Mouse (Mus musculus) kidney, embryonic 14.5 days (tissue): ENCODE results near the gene Trak1. TPM values are rescaled to one million over a fixed set of nuclear protein-coding genes. Genes with fewer than 3 reads are reported as not detected.

ENCODE experiments used
- ATAC-seq: fragments of 200-750 bp; cut with Nextera tagmentation; 2 replicates; pipeline ENCODE4 v1.8.0; 2017; ENCODE audit warnings: moderate number of reproducible peaks, mild to moderate bottlenecking, moderate TSS enrichment, moderate library complexity; ENCODE audit not compliant: low FRiP score, low TSS enrichment
- H3K27ac ChIP-seq: fragments of 300-500 bp; sonication (generic); 2 replicates; pipeline ENCODE4 v1.5.1; 2014; ENCODE audit warnings: low read depth, mild to moderate bottlenecking, low read length, moderate library complexity, mixed read lengths
- H3K27me3 ChIP-seq: fragments of 300-500 bp; sonication (generic); 2 replicates; pipeline ENCODE4 v1.6.1; 2014; ENCODE audit warnings: mild to moderate bottlenecking, low read length; ENCODE audit not compliant: control insufficient read depth, insufficient read depth
- H3K36me3 ChIP-seq: fragments of 300-500 bp; sonication (generic); 2 replicates; pipeline ENCODE4 v1.6.1; 2014; ENCODE audit warnings: low read length, mixed read lengths; ENCODE audit not compliant: control insufficient read depth, insufficient read depth
- H3K4me1 ChIP-seq: fragments of 300-500 bp; sonication (generic); 2 replicates; pipeline ENCODE4 v1.6.1; 2014; ENCODE audit warnings: low read length, mixed read lengths; ENCODE audit not compliant: control insufficient read depth, insufficient read depth
- H3K4me2 ChIP-seq: fragments of 300-500 bp; sonication (generic); replicated peaks from 2 replicates; pipeline ENCODE4 v1.6.1; 2014; ENCODE audit warnings: low read depth, mild to moderate bottlenecking, low read length
- H3K4me3 ChIP-seq: fragments of 300-500 bp; sonication (generic); 2 replicates; pipeline ENCODE4 v1.5.1; 2014; ENCODE audit warnings: mild to moderate bottlenecking, low read length
- H3K9ac ChIP-seq: fragments of 300-500 bp; sonication (generic); 2 replicates; pipeline ENCODE4 v1.6.1; 2014; ENCODE audit warnings: low read depth, mild to moderate bottlenecking, low read length, moderate library complexity
- H3K9me3 ChIP-seq: fragments of 300-500 bp; sonication (generic); 2 replicates; pipeline ENCODE4 v1.6.1; 2016; ENCODE audit warnings: low read length; ENCODE audit not compliant: control insufficient read depth
- WGBS: fragments of 180-500 bp; shearing (Covaris S2); extraction: QIAGEN DNeasy Blood & Tissue Kit; methylation state at CpG from one replicate; pipeline ENCODE4 v1.1.7; 2014; 5-methylcytosine and 5-hydroxymethylcytosine counted together
- polyA plus RNA-seq: library from polyadenylated mRNA; unstranded; fragments of >200 nt; fragmentation: Nextera tagmentation; extraction: Ambion mirVana; gene quantifications from 2 replicates; pipeline ENCODE4 v1.2.1, GENCODE M21; 2014

The Trak1 gene
- polyA plus RNA-seq, 1 experiment from 2014 or later: 15.4 TPM

DNA sequence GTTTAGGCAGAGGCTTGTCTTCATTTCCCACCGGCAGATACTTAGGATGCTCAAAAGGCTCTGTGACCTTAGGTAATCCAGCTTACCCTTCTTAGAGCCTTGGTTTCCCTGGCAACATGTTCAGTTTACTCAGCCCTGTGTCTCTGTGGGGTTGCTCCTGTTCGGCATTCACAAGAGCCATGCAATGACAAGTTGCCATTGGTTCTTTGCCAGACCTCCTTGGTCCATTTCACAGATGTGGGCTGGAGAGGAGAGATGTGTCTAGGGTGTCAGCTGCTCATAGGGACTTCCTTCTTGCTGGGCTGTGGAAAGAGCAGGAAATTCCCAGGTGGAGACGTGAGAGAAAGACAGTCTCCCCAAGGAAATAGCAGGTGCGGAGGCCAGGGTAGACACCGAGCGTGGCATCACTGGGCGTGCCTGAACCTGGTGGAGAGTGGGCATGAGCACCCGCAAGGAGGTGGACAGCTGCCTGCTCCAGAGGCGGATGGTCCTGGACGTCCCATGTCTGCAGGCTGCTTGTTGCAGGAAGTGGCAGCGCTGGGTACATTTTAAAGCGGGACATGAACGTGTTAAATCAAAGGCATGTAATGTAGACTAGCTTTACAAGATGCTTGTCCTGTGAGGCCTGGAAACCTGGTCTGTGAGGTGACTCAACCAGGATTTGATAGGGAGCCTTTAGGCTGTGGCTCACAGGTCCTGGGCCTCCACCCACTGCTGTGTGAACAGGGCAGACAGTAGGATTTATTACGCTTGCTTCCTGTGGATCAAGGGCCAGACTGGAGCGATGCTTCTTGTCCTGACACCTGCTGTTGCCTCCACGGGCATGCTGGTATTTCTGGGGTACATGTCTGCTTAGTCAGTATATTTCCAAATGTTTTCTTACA lies 127.2 kb downstream of the Trak1 start:
- H3K27me3 ChIP-seq: no peaks in the 10 kb centered on the region
- WGBS: 76% methylated on average over 16 of the region's 16 CpGs
- no peak for ATAC-seq
- H3K4me2 ChIP-seq: no peak overlapping the region
- no peak overlapping the region for H3K27ac ChIP-seq
- no peak overlapping the region for H3K9ac ChIP-seq
- no peaks in the 10 kb centered on the region for H3K36me3 ChIP-seq
- peaks cover under 1% of the 10 kb centered on the region; the same call in 1 of the 2 replicates for H3K4me1 ChIP-seq
- H3K9me3 ChIP-seq: no peaks in the 10 kb centered on the region
- no peak overlapping the region for H3K4me3 ChIP-seq

DNA sequence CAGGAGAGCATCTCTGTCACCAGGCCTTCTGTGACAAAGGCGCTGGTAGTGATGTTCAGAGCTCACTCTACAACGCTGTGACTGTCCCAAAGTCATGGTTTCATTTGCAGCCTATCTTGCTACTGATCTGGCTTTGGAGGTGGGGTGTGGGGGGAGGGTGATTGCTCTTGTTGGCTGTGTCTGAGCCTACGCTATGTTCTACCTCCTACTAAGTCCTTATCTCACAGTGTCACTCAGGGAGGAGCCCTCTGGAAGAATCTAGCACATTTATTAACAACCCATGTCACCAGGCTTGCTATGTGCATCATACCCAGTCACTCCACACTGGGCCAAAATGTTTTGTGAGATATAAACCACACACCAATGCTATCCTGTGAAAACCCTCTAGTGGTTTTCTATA lies 129.1 kb downstream of the Trak1 start:
- WGBS: 89% methylated on average over 3 of the region's 3 CpGs
- Histone ChIP-seq H3K36me3 (no peaks in the 10 kb centered on the region), H3K4me1 (peaks cover 17% of the 10 kb centered on the region), H3K4me2 (no peak overlapping the region), H3K9ac (no peak overlapping the region), H3K9me3 (no peaks in the 10 kb centered on the region), H3K27me3 (no peaks in the 10 kb centered on the region), H3K4me3 (no peak overlapping the region), H3K27ac (no peak overlapping the region)
- ATAC-seq: no peak

DNA sequence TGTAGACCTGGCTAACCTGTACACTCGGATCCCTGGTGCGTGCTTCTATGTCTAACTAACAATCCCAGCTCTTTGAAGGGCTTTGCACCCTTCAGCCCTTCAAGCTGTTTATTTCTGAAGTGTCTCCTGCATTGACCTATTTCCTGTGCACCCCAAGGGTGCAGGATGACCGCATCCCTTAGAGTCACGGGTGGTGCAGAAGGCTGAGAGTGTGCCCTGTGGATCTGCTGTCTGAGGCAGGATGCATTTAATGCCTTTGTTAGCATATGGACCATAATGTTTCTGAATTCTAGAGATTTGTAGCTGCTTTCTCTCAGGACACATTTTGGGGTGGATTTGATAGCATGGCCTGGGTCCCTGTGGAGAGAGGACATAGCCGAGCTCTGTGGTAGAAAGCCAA lies 129.6 kb downstream of the Trak1 start:
- no peaks in the 10 kb centered on the region for H3K9me3 ChIP-seq
- H3K27me3 ChIP-seq: no peaks in the 10 kb centered on the region
- no peak for ATAC-seq
- no peak overlapping the region for H3K4me2 ChIP-seq
- no peak overlapping the region for H3K4me3 ChIP-seq
- H3K4me1 ChIP-seq: peaks cover 17% of the 10 kb centered on the region
- H3K36me3 ChIP-seq: no peaks in the 10 kb centered on the region
- no peak overlapping the region for H3K27ac ChIP-seq
- WGBS: 88% methylated on average over 5 of the region's 5 CpGs
- H3K9ac ChIP-seq: no peak overlapping the region

DNA sequence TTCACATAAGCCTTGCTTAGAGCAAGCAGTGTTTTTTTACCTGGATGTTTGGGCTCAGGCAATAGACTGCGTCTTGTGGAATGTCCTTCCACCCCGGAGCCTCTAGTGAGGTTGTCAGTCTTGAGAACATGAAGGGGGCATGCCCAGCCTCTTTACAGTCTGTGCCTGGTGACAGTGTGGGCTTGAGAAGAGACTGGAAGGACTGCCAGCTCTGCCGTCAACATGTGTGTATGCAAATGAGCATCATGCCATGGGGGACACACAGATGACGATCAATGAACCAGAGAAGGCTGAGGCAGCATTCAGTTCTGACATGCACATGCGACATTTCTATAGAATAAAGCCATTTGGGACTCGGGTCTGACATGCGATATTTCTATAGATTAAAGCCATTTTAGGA lies 132.3 kb downstream of the Trak1 start:
- Histone ChIP-seq H3K9me3 (no peaks in the 10 kb centered on the region), H3K27ac (no peak overlapping the region), H3K4me1 (peaks cover 17% of the 10 kb centered on the region), H3K4me2 (no peak overlapping the region), H3K4me3 (no peak overlapping the region), H3K9ac (no peak overlapping the region), H3K27me3 (no peaks in the 10 kb centered on the region), H3K36me3 (no peaks in the 10 kb centered on the region)
- ATAC-seq: no peak
- 81% methylated on average over 7 of the region's 7 CpGs for WGBS

DNA sequence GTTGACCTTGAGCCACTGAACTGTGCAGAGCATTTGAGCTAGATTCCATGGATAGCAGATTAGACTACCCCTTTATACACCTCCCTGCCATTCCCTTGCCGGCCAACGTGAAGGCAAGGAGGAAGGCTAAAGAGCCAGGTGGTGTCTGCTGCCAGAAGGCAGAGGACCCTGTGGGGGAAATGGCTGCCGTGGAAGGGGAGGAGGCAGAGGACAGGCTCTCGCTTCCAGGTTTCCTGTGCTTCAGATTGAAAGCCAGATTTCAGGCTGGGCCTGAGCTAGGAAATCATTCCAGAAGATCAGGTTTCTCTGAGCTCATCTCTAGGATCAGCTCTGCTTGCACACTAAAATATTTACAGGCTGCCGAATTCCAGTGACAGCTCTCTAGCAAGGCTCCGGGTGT lies 133.1 kb downstream of the Trak1 start:
- Histone ChIP-seq H3K4me1 (peaks cover 17% of the 10 kb centered on the region), H3K27ac (peak overlapping the region; percentile 42; the same call in 1 of the 2 replicates), H3K4me2 (peak overlapping the region; percentile 4; the same call in 1 of the 2 replicates), H3K4me3 (no peak overlapping the region), H3K9ac (peak overlapping the region; percentile 20; the same call in 1 of the 2 replicates), H3K27me3 (no peaks in the 10 kb centered on the region), H3K36me3 (no peaks in the 10 kb centered on the region), H3K9me3 (no peaks in the 10 kb centered on the region)
- peak; percentile 48; the same call in 1 of the 2 replicates for ATAC-seq
- 14% methylated on average over 6 of the region's 6 CpGs for WGBS

DNA sequence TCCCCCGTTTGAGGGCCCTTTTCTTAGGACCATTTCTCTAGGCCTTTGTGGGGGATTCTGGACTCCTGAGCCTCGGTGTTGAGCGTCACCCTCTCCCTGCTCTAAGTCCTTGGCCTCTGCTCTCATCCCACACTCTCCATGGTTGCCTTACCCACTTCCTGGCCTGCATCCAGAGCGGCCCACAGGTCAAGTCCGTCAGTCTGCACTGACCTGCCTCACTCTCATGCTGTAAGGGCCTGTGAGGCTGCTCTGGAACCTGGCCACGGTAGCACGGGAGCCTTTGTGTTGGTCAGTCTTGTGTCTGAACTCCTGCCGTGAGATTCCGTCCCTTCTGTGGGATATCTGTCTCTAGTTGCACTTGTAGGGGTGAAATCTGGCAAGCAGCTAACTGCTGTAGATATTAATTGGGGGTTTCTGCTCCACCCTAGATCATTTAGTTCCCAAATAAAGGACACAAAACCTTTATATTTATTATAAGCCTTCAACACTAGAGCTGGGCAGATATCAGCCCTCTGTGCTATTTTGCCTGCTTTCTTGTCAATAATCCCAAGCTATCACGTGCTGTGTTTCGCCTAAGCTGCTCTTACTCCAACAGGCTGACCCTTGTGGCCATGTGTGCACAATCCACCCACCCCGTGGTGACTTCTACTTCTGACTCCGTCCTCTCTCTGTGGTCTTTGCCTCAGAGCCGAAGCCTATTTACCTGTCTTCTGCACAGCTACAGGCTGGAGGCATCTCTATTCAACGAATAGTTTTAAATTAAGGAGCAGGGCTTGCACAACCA lies 136.6 kb downstream of the Trak1 start:
- H3K27ac ChIP-seq: no peak overlapping the region
- H3K27me3 ChIP-seq: no peaks in the 10 kb centered on the region
- H3K4me3 ChIP-seq: no peak overlapping the region
- no peak for ATAC-seq
- no peak overlapping the region for H3K9ac ChIP-seq
- peaks cover 25% of the 10 kb centered on the region for H3K4me1 ChIP-seq
- no peak overlapping the region for H3K4me2 ChIP-seq
- 85% methylated on average over 15 of the region's 15 CpGs for WGBS
- H3K9me3 ChIP-seq: no peaks in the 10 kb centered on the region
- no peaks in the 10 kb centered on the region for H3K36me3 ChIP-seq

DNA sequence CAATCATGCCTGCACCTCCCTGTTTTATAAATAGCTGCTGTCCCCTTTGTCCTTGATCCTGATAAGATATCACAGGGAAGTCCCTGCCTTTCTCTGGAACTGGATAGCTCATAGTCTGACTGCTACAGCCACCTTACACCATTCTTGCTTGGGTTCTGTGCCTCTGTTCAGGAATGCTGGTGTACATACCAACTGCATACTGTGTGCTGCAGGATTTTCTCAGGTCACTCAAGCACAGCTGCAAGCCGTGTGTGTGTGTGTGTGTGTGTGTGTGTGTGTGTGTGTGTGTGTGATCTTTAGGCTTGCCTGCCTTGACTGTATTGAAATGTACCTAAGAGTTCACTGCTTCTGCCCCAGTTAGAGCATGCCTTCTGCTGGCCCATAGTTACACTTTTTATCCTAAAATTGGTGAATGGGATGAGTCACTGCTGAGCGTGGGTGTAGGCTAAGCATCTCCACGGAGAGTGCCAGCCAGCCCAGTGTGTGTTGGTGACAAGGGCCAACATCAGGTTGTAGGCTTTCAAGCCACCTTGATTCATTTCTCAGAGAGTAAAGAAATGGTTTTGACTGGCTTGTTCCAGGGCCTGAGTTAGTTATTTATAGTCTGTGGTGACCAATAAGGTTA lies 138.1 kb downstream of the Trak1 start:
- no peak overlapping the region for H3K4me2 ChIP-seq
- no peak overlapping the region for H3K9ac ChIP-seq
- no peak overlapping the region for H3K4me3 ChIP-seq
- whole genome bisulfite sequencing: 74% methylated on average over 3 of the region's 3 CpGs
- H3K36me3 ChIP-seq: no peaks in the 10 kb centered on the region
- H3K9me3 ChIP-seq: no peaks in the 10 kb centered on the region
- no peak overlapping the region for H3K27ac ChIP-seq
- peaks cover 16% of the 10 kb centered on the region for H3K4me1 ChIP-seq
- ATAC-seq: no peak
- no peaks in the 10 kb centered on the region for H3K27me3 ChIP-seq

DNA sequence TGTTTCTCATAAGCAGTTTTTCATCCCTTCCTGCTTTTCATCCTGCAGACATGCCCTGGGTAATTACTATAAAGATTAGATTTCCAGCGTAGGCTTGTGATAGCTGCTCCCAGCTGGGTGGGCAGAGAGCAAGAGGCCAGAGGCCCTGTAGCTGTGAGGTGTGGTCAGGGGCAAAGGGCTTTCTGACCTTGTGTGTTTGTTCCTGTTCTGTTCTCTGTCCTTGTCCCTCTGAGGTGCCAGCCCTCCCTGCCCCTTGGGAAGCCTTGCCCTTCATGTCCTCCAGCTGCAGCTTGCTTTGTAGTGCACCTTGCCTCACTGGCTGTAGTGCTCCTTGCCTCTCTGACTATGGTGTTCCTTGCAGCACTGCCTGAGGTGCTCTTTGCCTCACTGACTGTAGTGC lies 139.2 kb downstream of the Trak1 start:
- Histone ChIP-seq H3K9ac (no peak overlapping the region), H3K4me2 (no peak overlapping the region), H3K36me3 (no peaks in the 10 kb centered on the region), H3K27ac (no peak overlapping the region), H3K4me3 (no peak overlapping the region), H3K4me1 (peaks cover 8% of the 10 kb centered on the region; the same call in 1 of the 2 replicates), H3K27me3 (no peaks in the 10 kb centered on the region), H3K9me3 (no peaks in the 10 kb centered on the region)
- 30% methylated on average over 1 of the region's 1 CpGs for WGBS
- no peak for ATAC-seq
